Mouse (Mus musculus): ENCODE measurements around the gene Pcgf5.
A peak's percentile ranks its signal among the peaks of the same experiment; 100 is the strongest.

GRCm38 (mm10) chr19:36439894-36440714 lies 92.0 kb downstream of the Pcgf5 start:
- TF ChIP-seq CTCF (IDR thresholded peaks at IDR 0.05; ENCODE audit: borderline replicate concordance, extremely low read depth, insufficient read depth, insufficient read length) (peak; percentile 82; the same call in 1 of the 2 replicates), POLR2A (IDR thresholded peaks at IDR 0.05; ENCODE audit: borderline replicate concordance, extremely low read depth, insufficient read depth, insufficient read length, poor library complexity, severe bottlenecking) (no peak)

Data from brain, embryonic 14.5 days (tissue).